Mouse (Mus musculus): ENCODE measurements around the gene Gm16430. TPM values are rescaled to one million over a fixed set of nuclear protein-coding genes. Genes with fewer than 3 reads are reported as not detected.
"Not testable (repeated sequence)": the region's sequence is repeated elsewhere in the genome, so short reads cannot be mapped to it uniquely, and the experiment has no call there.

The Gm16430 gene
- total RNA-seq (2021): not detected

- DNase-seq; intact Hi-C loops (cut with DNase I): not testable (repeated sequence)
Observed at GRCm38 (mm10) chrX:54621911-54622310, at the start of gene Gm16430. Gene Gm16430 (plus strand): TSS chrX:54622211.

Other genes with a start within 250 kb of the Gm16430 start
- not detected for gene Gm16405, start 91.0 kb upstream of the Gm16430 start, total RNA-seq (2021)